Mouse (Mus musculus) C3H10T1/2 (cell line): ENCODE measurements around the gene Hoxb1. TPM values are rescaled to one million over a fixed set of nuclear protein-coding genes. Genes with fewer than 3 reads are reported as not detected.

Experiments used
- polyA plus RNA-seq, 2 experiments: library from polyadenylated mRNA; unstranded; fragments of >200 nt; fragmentation: generic; extraction: Trizol; gene quantifications; one replicate each; pipeline ENCODE4 v1.2.1; 2012; ENCODE audit warnings: missing spikeins in 2 of 2

Hoxb1 gene
- polyA plus RNA-seq, result not detected

DNA sequence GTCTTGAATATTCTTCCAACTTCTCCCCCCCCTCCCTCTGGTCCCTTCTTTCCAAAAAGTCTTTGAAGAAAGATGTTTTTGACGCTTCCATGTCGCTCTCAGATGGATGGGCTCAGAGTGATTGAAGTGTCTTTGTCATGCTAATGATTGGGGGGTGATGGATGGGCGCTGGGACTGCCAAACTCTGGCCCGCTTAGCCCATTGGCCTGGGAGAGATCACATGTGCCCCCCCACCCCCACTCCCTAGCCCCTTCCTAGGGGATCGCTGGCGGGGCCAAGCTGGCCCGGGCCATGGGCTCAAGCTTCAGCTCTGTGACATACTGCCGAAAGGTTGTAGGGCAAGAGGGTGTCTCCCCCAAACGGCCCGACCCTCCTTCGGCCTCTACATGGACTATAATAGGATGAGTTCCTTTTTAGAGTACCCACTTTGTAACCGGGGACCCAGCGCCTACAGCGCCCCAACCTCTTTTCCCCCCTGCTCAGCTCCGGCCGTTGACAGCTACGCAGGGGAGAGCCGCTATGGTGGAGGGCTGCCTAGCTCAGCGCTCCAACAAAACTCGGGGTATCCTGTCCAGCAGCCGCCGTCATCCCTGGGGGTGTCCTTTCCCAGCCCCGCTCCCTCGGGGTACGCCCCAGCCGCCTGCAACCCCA is at the start of gene Hoxb1:
Gene Hoxb1 (plus strand): TSS at position 312 of the 651 bp plus-strand sequence.

DNA sequence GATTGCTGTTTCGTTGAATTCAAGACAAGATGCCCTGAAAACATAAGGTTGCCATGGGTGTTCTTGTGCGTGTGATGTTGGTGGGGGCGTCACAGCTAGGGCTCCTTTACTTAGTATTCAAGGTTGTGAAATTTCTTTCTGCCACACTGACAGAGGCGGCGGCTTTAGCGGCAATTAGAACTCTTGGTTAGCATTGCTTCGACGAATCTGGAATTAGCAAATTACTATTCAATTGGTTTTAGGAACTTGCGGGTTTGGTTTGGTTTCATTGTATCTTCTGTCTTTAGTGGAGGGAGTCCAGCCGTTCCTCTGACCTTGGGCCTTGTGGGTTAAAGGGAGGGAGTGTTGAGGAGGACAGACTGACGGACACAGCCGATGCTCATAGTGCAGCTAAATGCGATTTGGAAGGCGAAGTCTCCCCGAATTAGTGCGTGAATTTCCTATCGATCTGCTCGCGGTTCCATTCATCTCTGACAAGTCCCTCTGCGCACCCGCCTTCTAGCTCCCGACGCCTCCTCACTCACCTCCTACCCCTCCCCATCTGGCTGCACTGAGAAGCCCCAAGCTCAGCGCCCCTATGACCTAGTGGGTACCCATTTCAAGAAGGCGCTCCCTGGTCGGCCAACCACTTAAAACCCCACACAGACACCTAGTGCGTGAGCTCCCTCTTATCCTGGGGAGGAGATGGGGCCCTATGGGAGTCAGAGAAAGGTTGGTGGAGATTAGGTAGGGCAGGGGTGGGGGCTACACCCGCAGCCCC is 47.8 kb upstream of the Hoxb1 start, which contains the start of gene Hoxb4:
Gene Hoxb4 (plus strand): TSS at position 660 of the 760 bp plus-strand sequence.

DNA sequence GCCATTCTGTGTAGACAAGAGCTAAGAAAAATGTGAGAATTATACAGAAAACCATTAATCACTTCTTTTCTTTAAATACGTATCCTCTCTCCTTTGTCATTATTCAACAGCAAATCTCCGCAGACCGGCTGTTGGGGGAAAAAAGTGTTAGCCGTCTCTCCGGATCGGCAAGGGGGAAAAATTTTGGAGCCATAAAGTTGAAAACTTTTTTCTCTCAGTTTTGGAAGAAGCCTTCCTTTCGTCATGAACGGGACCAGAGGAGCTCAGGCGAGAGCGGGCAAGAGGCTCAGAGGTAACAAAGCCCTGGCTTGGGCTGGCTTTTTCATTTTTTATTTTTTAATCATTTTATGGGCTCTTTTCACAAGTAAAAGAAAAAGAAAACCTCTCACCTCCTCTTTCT is 42.4 kb upstream of the Hoxb1 start, which contains the start of gene Hoxb3:
Gene Hoxb3 (plus strand): TSS at position 173 of the 400 bp plus-strand sequence.

DNA sequence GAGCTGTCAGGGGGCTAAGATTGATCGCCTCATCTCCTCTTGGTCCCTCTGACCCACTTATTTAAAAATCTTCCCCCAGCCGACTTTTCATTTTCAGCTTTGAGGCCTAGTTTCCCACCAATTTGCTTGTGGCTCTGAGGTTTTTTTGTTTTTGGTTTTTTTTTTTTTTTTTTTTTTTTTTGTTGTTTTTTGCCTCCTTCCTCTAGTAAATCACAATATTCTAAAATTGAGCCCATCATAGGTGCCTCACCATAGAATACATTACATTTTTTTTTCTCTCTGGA is 15.3 kb upstream of the Hoxb1 start, which contains the start of gene Hoxb2:
Gene Hoxb2 (plus strand): TSS at position 185 of the 284 bp plus-strand sequence.

Other genes with a start within 250 kb of the Hoxb1 start
- gene Ttll6, start 232.0 kb upstream of the Hoxb1 start, polyA plus RNA-seq, result under 1 TPM in 1 of 2 experiments, not detected in 1; 0.17 TPM
- gene Hoxb13, start 171.4 kb upstream of the Hoxb1 start, polyA plus RNA-seq, result under 1 TPM in 1 of 2 experiments, not detected in 1; 0.02 TPM
- gene Hoxb9, start 94.3 kb upstream of the Hoxb1 start, polyA plus RNA-seq, result not detected
- not detected for gene Hoxb8, start 83.8 kb upstream of the Hoxb1 start, polyA plus RNA-seq
- not detected for gene Hoxb7, start 79.1 kb upstream of the Hoxb1 start, polyA plus RNA-seq
- not detected for gene Hoxb6, start 73.3 kb upstream of the Hoxb1 start, polyA plus RNA-seq
- gene Hoxb5, start 62.4 kb upstream of the Hoxb1 start, polyA plus RNA-seq, result under 1 TPM; 0.01 to 0.04 TPM
- not detected for gene Hoxb4, start 47.5 kb upstream of the Hoxb1 start, polyA plus RNA-seq
- gene Hoxb3, start 42.4 kb upstream of the Hoxb1 start, polyA plus RNA-seq, result under 1 TPM in 1 of 2 experiments, not detected in 1; 0.06 TPM
- gene Hoxb2, start 15.2 kb upstream of the Hoxb1 start, polyA plus RNA-seq, result not detected
- under 1 TPM; 0.06 to 0.07 TPM for gene Skap1, start 98.8 kb downstream of the Hoxb1 start, polyA plus RNA-seq